Mouse (Mus musculus) embryonic facial prominence, embryonic 14.5 days (tissue): ENCODE results near the gene Foxp1. TPM values are rescaled to one million over a fixed set of nuclear protein-coding genes. Genes with fewer than 3 reads are reported as not detected.
A peak's percentile ranks its signal among the peaks of the same experiment; 100 is the strongest.

ENCODE experiments used
- ATAC-seq: fragments of 200-750 bp; cut with Nextera tagmentation; 2 replicates; pipeline ENCODE4 v1.8.0; 2017; ENCODE audit warnings: low read depth, moderate number of reproducible peaks, moderate TSS enrichment
- DNase-seq: peaks from one replicate; pipeline ENCODE4 v3.0.0-alpha.2; 2015; ENCODE audit warnings: low spot score
- H3K27ac ChIP-seq: fragments of 300-500 bp; sonication (generic); replicated peaks from 2 replicates; pipeline ENCODE4 v1.5.1; 2014; ENCODE audit warnings: low read depth, mild to moderate bottlenecking, low read length, moderate library complexity
- H3K27me3 ChIP-seq: fragments of 300-500 bp; sonication (generic); replicated peaks from 2 replicates; pipeline ENCODE4 v1.6.1; 2014; ENCODE audit warnings: low read length; ENCODE audit not compliant: control insufficient read depth, insufficient read depth
- H3K36me3 ChIP-seq: fragments of 300-500 bp; sonication (generic); 2 replicates; pipeline ENCODE4 v1.6.1; 2014; ENCODE audit warnings: low read length, mixed read lengths; ENCODE audit not compliant: control insufficient read depth, insufficient read depth
- H3K4me1 ChIP-seq: fragments of 300-500 bp; sonication (generic); 2 replicates; pipeline ENCODE4 v1.6.1; 2014; ENCODE audit warnings: antibody characterized with exemption, low read length; ENCODE audit not compliant: control insufficient read depth, insufficient read depth
- H3K4me2 ChIP-seq: fragments of 300-500 bp; sonication (generic); 2 replicates; pipeline ENCODE4 v1.6.1; 2014; ENCODE audit warnings: low read depth, mild to moderate bottlenecking, low read length, moderate library complexity, mixed read lengths
- H3K4me3 ChIP-seq: fragments of 300-500 bp; sonication (generic); 2 replicates; pipeline ENCODE4 v1.5.1; 2014; ENCODE audit warnings: low read depth, mild to moderate bottlenecking, low read length
- H3K9ac ChIP-seq: fragments of 300-500 bp; sonication (generic); 2 replicates; pipeline ENCODE4 v1.6.1; 2014; ENCODE audit warnings: low read depth, mild to moderate bottlenecking, low read length, moderate library complexity, mixed read lengths
- H3K9me3 ChIP-seq: fragments of 300-500 bp; sonication (generic); 2 replicates; pipeline ENCODE4 v1.6.1; 2016; ENCODE audit warnings: low read length; ENCODE audit not compliant: control insufficient read depth
- WGBS: fragments of 180-500 bp; shearing (Covaris S2); extraction: QIAGEN DNeasy Blood & Tissue Kit; methylation state at CpG from one replicate; pipeline ENCODE4 v1.1.7; 2014; 5-methylcytosine and 5-hydroxymethylcytosine counted together
- polyA plus RNA-seq: library from polyadenylated mRNA; unstranded; fragments of >200 nt; fragmentation: Nextera tagmentation; extraction: Ambion mirVana; gene quantifications from 2 replicates; pipeline ENCODE4 v1.2.1, GENCODE M21; 2014

The Foxp1 gene
- polyA plus RNA-seq, 1 experiment from 2014 or later: 80.1 TPM

DNA sequence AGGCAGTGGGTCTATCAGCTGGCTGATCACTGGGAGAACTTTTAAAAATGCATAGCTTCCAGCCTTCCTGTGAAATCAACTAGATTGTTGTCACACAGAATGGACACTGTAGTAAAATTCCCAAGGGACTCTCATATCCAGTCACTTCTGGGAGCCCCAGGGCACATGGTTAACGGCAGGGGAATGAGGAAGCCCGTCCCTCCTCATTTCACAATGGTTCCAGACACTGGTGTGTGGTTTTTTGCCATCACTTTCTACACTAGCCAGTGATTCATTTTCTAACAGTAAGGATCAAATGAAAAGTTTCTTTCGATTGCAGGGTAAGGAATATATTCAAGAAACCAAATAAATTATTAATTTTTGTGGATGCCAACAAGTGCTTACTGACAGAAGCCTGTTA lies 54.7 kb downstream of the Foxp1 start:
- WGBS: 63% methylated on average over 3 of the region's 3 CpGs
- DNase-seq: no peak
- Histone ChIP-seq H3K27ac (no peak overlapping the region), H3K4me2 (no peak overlapping the region), H3K27me3 (no peaks in the 10 kb centered on the region), H3K4me1 (peaks cover 5% of the 10 kb centered on the region; the same call in 1 of the 2 replicates), H3K9me3 (no peaks in the 10 kb centered on the region), H3K4me3 (no peak overlapping the region), H3K9ac (no peak overlapping the region), H3K36me3 (no peaks in the 10 kb centered on the region)
- no peak for ATAC-seq

DNA sequence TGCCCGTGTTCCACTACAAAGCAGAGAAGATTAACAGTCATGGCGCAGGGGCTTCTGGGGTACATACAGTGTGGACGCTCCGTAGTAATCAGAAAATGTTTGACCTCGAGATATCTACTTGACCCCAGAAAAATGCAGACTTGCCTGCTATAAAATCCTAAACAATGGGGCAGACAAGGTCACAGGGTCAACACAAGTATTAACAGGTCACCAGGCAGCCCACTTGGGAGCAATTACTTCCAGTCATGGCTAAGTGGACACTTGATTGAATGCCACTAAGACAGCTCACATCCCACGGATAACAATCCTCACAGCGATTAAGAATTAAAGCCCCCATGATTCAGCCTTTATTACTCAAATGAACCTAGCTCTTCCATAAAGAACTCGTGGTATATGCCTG lies 55.4 kb downstream of the Foxp1 start:
- no peak for ATAC-seq
- Histone ChIP-seq H3K9me3 (no peaks in the 10 kb centered on the region), H3K4me3 (no peak overlapping the region), H3K4me1 (peaks cover 5% of the 10 kb centered on the region; the same call in 1 of the 2 replicates), H3K36me3 (no peaks in the 10 kb centered on the region), H3K27me3 (no peaks in the 10 kb centered on the region), H3K9ac (no peak overlapping the region), H3K27ac (no peak overlapping the region), H3K4me2 (no peak overlapping the region)
- no peak for DNase-seq
- WGBS: 35% methylated on average over 8 of the region's 8 CpGs

DNA sequence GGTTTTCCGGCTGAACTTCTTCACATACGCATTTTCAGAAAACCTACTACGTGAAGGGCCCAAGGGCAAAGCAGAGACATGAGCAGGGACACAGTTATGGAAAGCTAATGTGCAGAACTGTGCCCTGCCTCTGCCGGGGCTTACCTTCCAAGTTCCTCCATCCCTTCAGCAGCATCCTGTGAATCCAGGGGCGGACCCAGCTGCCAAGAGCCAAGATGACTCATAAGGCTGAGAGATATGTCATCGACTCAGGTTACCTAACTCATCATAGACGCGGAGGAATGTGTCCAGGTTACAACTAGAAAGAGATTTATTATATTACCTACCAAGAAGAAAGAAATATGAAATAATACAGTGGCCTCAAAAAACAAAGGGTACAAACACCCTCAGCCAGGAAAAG lies 56.2 kb downstream of the Foxp1 start:
- 70% methylated on average over 8 of the region's 8 CpGs for WGBS

DNA sequence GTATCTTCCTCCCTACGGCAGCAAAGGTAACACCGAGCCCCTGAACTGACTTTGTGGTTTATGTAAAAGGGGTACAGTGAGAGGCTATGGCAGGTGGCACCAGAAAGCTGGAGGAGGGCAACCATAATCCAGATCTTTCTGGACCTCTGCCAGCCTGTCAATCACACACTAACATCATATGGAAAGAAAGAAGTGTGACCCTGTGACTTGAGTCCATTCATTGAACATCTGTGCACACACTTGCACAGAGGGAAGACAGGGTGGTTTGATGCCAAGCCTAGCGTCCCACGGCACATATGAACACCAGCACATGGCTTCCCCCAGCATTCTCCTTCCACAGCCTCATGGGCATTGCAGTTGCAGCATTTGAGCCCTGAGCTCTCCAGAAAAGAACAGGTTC lies 58.1 kb downstream of the Foxp1 start:
- DNase-seq (no peak), ATAC-seq (0 out of 2 replicates have a peak, but pooled peaks have one; percentile 8)
- 74% methylated on average over 4 of the region's 4 CpGs for WGBS

More for the DNA sequence above, 56.2 kb downstream of the Foxp1 start:
- Histone ChIP-seq H3K27ac (no peak overlapping the region), H3K36me3 (no peaks in the 10 kb centered on the region), H3K4me3 (no peak overlapping the region), H3K4me2 (no peak overlapping the region), H3K9ac (no peak overlapping the region), H3K9me3 (no peaks in the 10 kb centered on the region), H3K4me1 (peaks cover 5% of the 10 kb centered on the region; the same call in 1 of the 2 replicates), H3K27me3 (no peaks in the 10 kb centered on the region)
- ATAC-seq (0 out of 2 replicates have a peak, but pooled peaks have one; percentile 23), DNase-seq (peak; percentile 59)

DNA sequence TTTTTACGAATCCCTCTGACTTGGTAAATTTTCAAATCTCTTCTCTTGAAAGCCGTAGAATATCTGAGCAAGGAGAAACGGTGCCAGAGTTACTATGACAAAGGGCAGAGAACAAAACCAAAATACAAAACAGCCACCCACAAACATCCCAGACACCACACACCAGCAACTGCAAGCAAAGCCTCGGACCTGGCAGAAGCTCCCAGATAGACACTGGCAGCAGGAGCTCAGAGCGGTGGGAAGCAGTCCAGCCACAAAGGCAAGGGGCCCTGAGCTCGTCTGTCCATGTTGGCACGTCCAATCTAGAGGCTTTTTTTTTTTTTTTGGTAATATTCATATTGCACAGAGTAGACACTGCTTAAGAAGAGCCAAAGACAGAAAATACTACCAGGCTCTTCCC lies 58.6 kb downstream of the Foxp1 start:
- no peaks in the 10 kb centered on the region for H3K9me3 ChIP-seq
- H3K4me2 ChIP-seq: no peak overlapping the region
- H3K9ac ChIP-seq: no peak overlapping the region
- ATAC-seq: no peak
- H3K4me1 ChIP-seq: no peaks in the 10 kb centered on the region
- no peaks in the 10 kb centered on the region for H3K36me3 ChIP-seq
- no peaks in the 10 kb centered on the region for H3K27me3 ChIP-seq
- no peak overlapping the region for H3K4me3 ChIP-seq
- no peak overlapping the region for H3K27ac ChIP-seq
- DNase-seq: no peak
- 76% methylated on average over 7 of the region's 7 CpGs for WGBS

More for the DNA sequence above, 58.1 kb downstream of the Foxp1 start:
- H3K4me1 ChIP-seq: no peaks in the 10 kb centered on the region
- H3K9me3 ChIP-seq: no peaks in the 10 kb centered on the region
- H3K27ac ChIP-seq: no peak overlapping the region
- H3K4me2 ChIP-seq: no peak overlapping the region
- no peaks in the 10 kb centered on the region for H3K27me3 ChIP-seq
- H3K4me3 ChIP-seq: no peak overlapping the region
- no peak overlapping the region for H3K9ac ChIP-seq
- no peaks in the 10 kb centered on the region for H3K36me3 ChIP-seq

DNA sequence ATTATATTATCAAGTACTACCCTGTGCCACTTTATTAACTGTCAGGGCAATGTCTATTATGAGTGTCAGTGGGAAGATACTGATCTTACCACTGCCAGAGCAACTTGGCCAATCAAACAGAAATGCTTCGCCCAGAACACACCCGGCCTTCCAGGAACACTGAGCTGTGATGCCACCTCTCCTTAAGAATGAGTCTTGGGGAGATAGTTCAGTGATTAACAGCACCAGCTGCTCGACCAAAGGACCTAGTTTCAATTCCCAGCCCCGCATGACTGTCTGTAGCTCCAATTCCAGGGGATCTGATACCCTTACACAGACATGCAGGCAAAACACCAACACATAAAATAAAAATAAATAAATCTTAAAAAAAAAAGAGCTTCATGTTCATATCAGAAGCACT lies 63.7 kb downstream of the Foxp1 start:
- ATAC-seq (no peak), DNase-seq (no peak)
- Histone ChIP-seq H3K4me2 (no peak overlapping the region), H3K36me3 (no peaks in the 10 kb centered on the region), H3K4me1 (no peaks in the 10 kb centered on the region), H3K9me3 (no peaks in the 10 kb centered on the region), H3K27ac (no peak overlapping the region), H3K27me3 (no peaks in the 10 kb centered on the region), H3K9ac (no peak overlapping the region), H3K4me3 (no peak overlapping the region)
- WGBS: 85% methylated on average over 4 of the region's 4 CpGs

DNA sequence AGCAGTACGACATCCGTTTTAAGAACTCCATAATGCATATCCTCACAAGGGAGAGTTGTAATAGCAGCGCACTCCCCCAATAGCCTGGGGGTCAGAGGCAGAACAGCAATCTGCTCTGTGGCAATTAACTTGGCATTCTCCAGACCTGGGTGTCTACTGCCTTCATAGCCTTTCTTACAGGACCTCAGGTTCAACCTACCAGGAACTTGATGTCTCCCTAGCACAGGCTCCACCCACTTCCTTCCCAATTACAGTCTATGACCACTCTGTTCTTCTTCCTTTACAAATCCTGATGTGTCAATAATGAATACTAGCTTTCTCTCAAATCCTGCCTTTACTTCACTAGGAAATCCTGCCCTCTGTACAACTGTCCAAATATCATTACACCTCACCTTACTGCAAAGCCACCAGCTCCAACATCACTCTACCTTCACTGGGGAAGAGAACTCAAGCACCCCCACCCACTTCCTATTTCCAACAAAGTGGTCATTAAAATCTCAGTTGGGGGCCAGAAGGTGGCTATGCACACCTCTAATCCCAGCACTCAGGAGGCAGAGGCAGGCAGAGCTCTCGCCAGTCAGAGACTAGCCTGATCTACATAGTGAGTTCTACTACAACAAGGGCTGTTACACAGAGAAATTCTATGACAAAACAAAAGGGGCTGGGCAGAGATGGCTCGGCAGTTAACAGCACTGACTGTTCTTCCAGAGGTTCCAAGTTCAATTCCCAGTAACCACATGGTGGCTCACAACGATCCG lies 68.6 kb downstream of the Foxp1 start:
- Histone ChIP-seq H3K27me3 (no peaks in the 10 kb centered on the region), H3K9ac (no peak overlapping the region), H3K4me3 (no peak overlapping the region), H3K9me3 (no peaks in the 10 kb centered on the region), H3K36me3 (no peaks in the 10 kb centered on the region), H3K27ac (no peak overlapping the region), H3K4me2 (no peak overlapping the region), H3K4me1 (peaks cover 5% of the 10 kb centered on the region; the same call in 1 of the 2 replicates)
- WGBS: 77% methylated on average over 7 of the region's 7 CpGs
- ATAC-seq (no peak), DNase-seq (no peak)

DNA sequence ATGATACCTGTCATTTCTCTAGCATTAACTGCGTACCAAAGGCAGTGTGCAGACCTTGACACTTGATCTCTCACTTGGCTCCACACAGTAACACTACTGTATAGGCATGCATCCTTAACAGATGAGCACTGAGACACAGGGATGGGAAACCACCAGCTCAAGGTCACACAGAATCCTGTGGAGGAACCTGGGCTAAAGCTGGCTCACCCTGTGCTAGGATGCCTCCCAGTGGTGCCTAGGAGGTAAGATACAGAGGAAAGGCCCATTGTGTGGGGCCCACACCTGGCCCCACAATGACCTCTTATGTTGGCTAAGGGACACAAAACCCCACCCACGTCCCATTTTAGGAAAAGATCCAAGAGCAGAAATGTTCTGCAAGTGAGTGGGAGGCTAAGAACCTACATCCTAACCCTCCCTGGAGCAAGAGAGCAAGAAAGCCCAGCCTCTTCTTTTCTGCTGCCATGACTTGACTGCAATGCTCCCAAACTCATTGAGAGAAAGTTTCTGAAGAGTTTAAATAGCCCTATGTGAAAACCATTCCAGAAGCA lies 69.8 kb downstream of the Foxp1 start:
- ATAC-seq: no peak

DNA sequence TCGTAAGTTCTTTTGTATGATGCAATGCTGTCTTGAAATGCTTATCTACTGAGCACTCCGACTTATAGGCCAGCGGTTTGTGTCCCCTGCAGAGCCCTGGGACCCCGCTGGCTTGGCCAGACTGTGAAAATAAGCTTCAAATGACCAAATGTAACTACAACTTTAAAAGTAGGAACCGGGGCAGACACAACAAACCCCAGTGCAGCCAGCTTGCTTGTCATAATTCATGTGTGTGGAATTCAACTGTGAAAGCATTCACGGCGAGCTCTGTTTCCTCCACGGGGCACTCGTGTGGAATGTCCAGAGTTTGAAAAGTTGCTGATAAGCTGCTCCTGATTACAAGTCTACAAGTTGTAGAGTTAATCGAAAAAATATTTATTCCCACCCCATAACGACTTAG lies 71.0 kb downstream of the Foxp1 start:
- 50% methylated on average over 11 of the region's 11 CpGs for WGBS
- DNase-seq (no peak), ATAC-seq (no peak)
- Histone ChIP-seq H3K4me3 (no peak overlapping the region), H3K36me3 (no peaks in the 10 kb centered on the region), H3K9me3 (no peaks in the 10 kb centered on the region), H3K4me1 (peaks cover 5% of the 10 kb centered on the region; the same call in 1 of the 2 replicates), H3K4me2 (no peak overlapping the region), H3K27ac (no peak overlapping the region), H3K9ac (no peak overlapping the region), H3K27me3 (no peaks in the 10 kb centered on the region)

More for the DNA sequence above, 69.8 kb downstream of the Foxp1 start:
- Histone ChIP-seq H3K36me3 (no peaks in the 10 kb centered on the region), H3K4me2 (no peak overlapping the region), H3K27ac (no peak overlapping the region), H3K4me3 (no peak overlapping the region), H3K4me1 (peaks cover 5% of the 10 kb centered on the region; the same call in 1 of the 2 replicates), H3K9me3 (no peaks in the 10 kb centered on the region), H3K9ac (no peak overlapping the region), H3K27me3 (no peaks in the 10 kb centered on the region)
- DNase-seq: no peak
- 70% methylated on average over 2 of the region's 2 CpGs for WGBS
